Mouse (Mus musculus) limb, embryonic 10.5 days (tissue): ENCODE results near the gene Emilin1. TPM values are rescaled to one million over a fixed set of nuclear protein-coding genes. Genes with fewer than 3 reads are reported as not detected.
A peak's percentile ranks its signal among the peaks of the same experiment; 100 is the strongest.

Experiments
- DNase-seq: peaks from one replicate; pipeline ENCODE4 v3.0.0-alpha.2; 2017; ENCODE audit warnings: low spot score
- H3K27ac ChIP-seq: fragments of 300-500 bp; sonication (generic); 2 replicates; pipeline ENCODE4 v1.5.1; 2016; ENCODE audit warnings: mild to moderate bottlenecking
- H3K27me3 ChIP-seq: fragments of 300-500 bp; sonication (generic); 2 replicates; pipeline ENCODE4 v1.6.1; 2016; ENCODE audit warnings: low read depth, mild to moderate bottlenecking; ENCODE audit not compliant: poor library complexity, severe bottlenecking
- H3K36me3 ChIP-seq: fragments of 300-500 bp; sonication (generic); 2 replicates; pipeline ENCODE4 v1.6.1; 2016; ENCODE audit warnings: mild to moderate bottlenecking, moderate library complexity
- H3K4me1 ChIP-seq: fragments of 300-500 bp; sonication (generic); 2 replicates; pipeline ENCODE4 v1.6.1; 2016
- H3K4me3 ChIP-seq: fragments of 300-500 bp; sonication (generic); 2 replicates; pipeline ENCODE4 v1.5.1; 2016; ENCODE audit warnings: mild to moderate bottlenecking, moderate library complexity
- H3K9me3 ChIP-seq: fragments of 300-500 bp; sonication (generic); replicated peaks from 2 replicates; pipeline ENCODE4 v1.6.1; 2016; ENCODE audit warnings: mild to moderate bottlenecking
- WGBS: fragments of 180-500 bp; shearing (Covaris S2); methylation state at CpG from one replicate; pipeline ENCODE4 v1.1.7; 2016; 5-methylcytosine and 5-hydroxymethylcytosine counted together
- polyA plus RNA-seq: library from polyadenylated mRNA; unstranded; fragments of >200 nt; fragmentation: Nextera tagmentation; extraction: Ambion mirVana; gene quantifications from 2 replicates; pipeline ENCODE4 v1.2.1, GENCODE M21; 2016

The Emilin1 gene
- polyA plus RNA-seq, 1 experiment from 2014 or later = 241 TPM

- Histone ChIP-seq H3K27ac (no peak overlapping the region), H3K36me3 (no peaks in the 10 kb centered on the region), H3K9me3 (no peaks in the 10 kb centered on the region), H3K27me3 (peaks cover 33% of the 10 kb centered on the region), H3K4me3 (no peak overlapping the region), H3K4me1 (peaks cover 20% of the 10 kb centered on the region)
- WGBS = 87% methylated on average over 6 of the region's 6 CpGs
- DNase-seq = no peak
These were observed 31.1 kb downstream of the Emilin1 start for GRCm38 (mm10) chr5:30944344-30944743.

- no peaks in the 10 kb centered on the region for H3K9me3 ChIP-seq
- no peaks in the 10 kb centered on the region for H3K36me3 ChIP-seq
- H3K27me3 ChIP-seq = peaks cover 33% of the 10 kb centered on the region
- H3K4me3 ChIP-seq = peak within 1 kb of the TSS; percentile 62
- H3K27ac ChIP-seq = peak within 1 kb of the TSS; percentile 72
- H3K4me1 ChIP-seq = peaks cover 28% of the 10 kb centered on the region
- DNase-seq = peak; percentile 58
- WGBS = 5% methylated on average over 44 of the region's 44 CpGs
These were observed 32.0 kb downstream of the Emilin1 start, which contains the start of gene Cgref1 for GRCm38 (mm10) chr5:30944956-30945781. TSS of gene Cgref1 (minus strand) at chr5:30945591.

GRCm38 (mm10) chr5:30948620-30949019 lies 35.4 kb downstream of the Emilin1 start:
- WGBS = 80% methylated on average over 5 of the region's 5 CpGs
- peaks cover 25% of the 10 kb centered on the region for H3K36me3 ChIP-seq
- H3K27ac ChIP-seq = no peak overlapping the region
- peaks cover 33% of the 10 kb centered on the region for H3K27me3 ChIP-seq
- DNase-seq = no peak
- no peaks in the 10 kb centered on the region for H3K9me3 ChIP-seq
- H3K4me1 ChIP-seq = peaks cover 32% of the 10 kb centered on the region
- no peak overlapping the region for H3K4me3 ChIP-seq

- Histone ChIP-seq H3K4me3 (peak overlapping the region; percentile 66), H3K36me3 (peaks cover 36% of the 10 kb centered on the region), H3K27me3 (peaks cover 25% of the 10 kb centered on the region), H3K27ac (peak overlapping the region; percentile 85), H3K4me1 (peaks cover 32% of the 10 kb centered on the region), H3K9me3 (no peaks in the 10 kb centered on the region)
- WGBS = under 1% methylated on average over 31 of the region's 31 CpGs
- peak; percentile 95 for DNase-seq
These were observed 36.6 kb downstream of the Emilin1 start for GRCm38 (mm10) chr5:30949654-30950326.

- DNase-seq = no peak
- no peak overlapping the region for H3K27ac ChIP-seq
- H3K27me3 ChIP-seq = peaks cover 18% of the 10 kb centered on the region
- peak overlapping the region; percentile 66 for H3K4me3 ChIP-seq
- H3K36me3 ChIP-seq = peaks cover 43% of the 10 kb centered on the region
- peaks cover 25% of the 10 kb centered on the region for H3K4me1 ChIP-seq
- H3K9me3 ChIP-seq = no peaks in the 10 kb centered on the region
- WGBS = 80% methylated on average over 4 of the region's 4 CpGs
These were observed 37.2 kb downstream of the Emilin1 start for GRCm38 (mm10) chr5:30950451-30950850.

GRCm38 (mm10) chr5:30950922-30951321 lies 37.7 kb downstream of the Emilin1 start:
- Histone ChIP-seq H3K4me1 (peaks cover 24% of the 10 kb centered on the region), H3K36me3 (peaks cover 48% of the 10 kb centered on the region), H3K4me3 (no peak overlapping the region), H3K27me3 (peaks cover 14% of the 10 kb centered on the region), H3K27ac (no peak overlapping the region), H3K9me3 (no peaks in the 10 kb centered on the region)
- WGBS = 89% methylated on average over 2 of the region's 2 CpGs
- DNase-seq = no peak

- WGBS = 92% methylated on average over 6 of the region's 6 CpGs
- H3K4me1 ChIP-seq = peaks cover 24% of the 10 kb centered on the region
- H3K36me3 ChIP-seq = peaks cover 50% of the 10 kb centered on the region
- H3K4me3 ChIP-seq = no peak overlapping the region
- no peaks in the 10 kb centered on the region for H3K9me3 ChIP-seq
- no peak overlapping the region for H3K27ac ChIP-seq
- no peak for DNase-seq
- H3K27me3 ChIP-seq = 0 out of 2 replicates have a peak, but pooled peaks cover 10% of the 10 kb centered on the region
These were observed 38.5 kb downstream of the Emilin1 start for GRCm38 (mm10) chr5:30951706-30952105.

GRCm38 (mm10) chr5:30952551-30952950 lies 39.3 kb downstream of the Emilin1 start:
- H3K36me3 ChIP-seq = peaks cover 54% of the 10 kb centered on the region
- 86% methylated on average over 5 of the region's 5 CpGs for WGBS
- H3K9me3 ChIP-seq = no peaks in the 10 kb centered on the region
- H3K27ac ChIP-seq = no peak overlapping the region
- no peak for DNase-seq
- 0 out of 2 replicates have a peak, but pooled peaks cover 4% of the 10 kb centered on the region for H3K27me3 ChIP-seq
- H3K4me3 ChIP-seq = no peak overlapping the region
- peaks cover 24% of the 10 kb centered on the region for H3K4me1 ChIP-seq

GRCm38 (mm10) chr5:30954065-30954464 lies 40.9 kb downstream of the Emilin1 start:
- Histone ChIP-seq H3K4me3 (no peak overlapping the region), H3K27me3 (no peaks in the 10 kb centered on the region), H3K27ac (no peak overlapping the region), H3K36me3 (peaks cover 69% of the 10 kb centered on the region), H3K4me1 (peaks cover 35% of the 10 kb centered on the region), H3K9me3 (no peaks in the 10 kb centered on the region)
- no peak for DNase-seq
- 98% methylated on average over 6 of the region's 6 CpGs for WGBS

- 94% methylated on average over 9 of the region's 9 CpGs for WGBS
- H3K27ac ChIP-seq = no peak overlapping the region
These were observed 41.4 kb downstream of the Emilin1 start for GRCm38 (mm10) chr5:30954556-30954955.

GRCm38 (mm10) chr5:30955751-30956150 lies 42.5 kb downstream of the Emilin1 start:
- Histone ChIP-seq H3K27me3 (no peaks in the 10 kb centered on the region), H3K9me3 (no peaks in the 10 kb centered on the region), H3K4me3 (no peak overlapping the region), H3K27ac (no peak overlapping the region), H3K4me1 (peaks cover 23% of the 10 kb centered on the region), H3K36me3 (peaks cover 71% of the 10 kb centered on the region)
- WGBS = 95% methylated on average over 6 of the region's 6 CpGs
- DNase-seq = no peak

More at GRCm38 (mm10) chr5:30954556-30954955, 41.4 kb downstream of the Emilin1 start:
- no peaks in the 10 kb centered on the region for H3K27me3 ChIP-seq
- peaks cover 34% of the 10 kb centered on the region for H3K4me1 ChIP-seq
- no peak overlapping the region for H3K4me3 ChIP-seq
- no peak for DNase-seq
- H3K36me3 ChIP-seq = peaks cover 71% of the 10 kb centered on the region
- H3K9me3 ChIP-seq = no peaks in the 10 kb centered on the region

GRCm38 (mm10) chr5:30957891-30958290 lies 44.7 kb downstream of the Emilin1 start:
- H3K27me3 ChIP-seq = no peaks in the 10 kb centered on the region
- H3K27ac ChIP-seq = no peak overlapping the region
- no peak for DNase-seq
- no peak overlapping the region for H3K4me3 ChIP-seq
- H3K9me3 ChIP-seq = no peaks in the 10 kb centered on the region
- WGBS = 92% methylated on average over 6 of the region's 6 CpGs
- H3K4me1 ChIP-seq = peaks cover 20% of the 10 kb centered on the region
- H3K36me3 ChIP-seq = peaks cover 54% of the 10 kb centered on the region
